Mouse (Mus musculus) spleen, postnatal 4 days (tissue): ENCODE measurements around the gene Taf1b.

Experiments used
- DNase-seq, 2 experiments: peaks; one replicate each; pipeline ENCODE4 v3.0.0; 2022; ENCODE audit warnings: low spot score in 2 of 2

The Taf1b gene

DNA sequence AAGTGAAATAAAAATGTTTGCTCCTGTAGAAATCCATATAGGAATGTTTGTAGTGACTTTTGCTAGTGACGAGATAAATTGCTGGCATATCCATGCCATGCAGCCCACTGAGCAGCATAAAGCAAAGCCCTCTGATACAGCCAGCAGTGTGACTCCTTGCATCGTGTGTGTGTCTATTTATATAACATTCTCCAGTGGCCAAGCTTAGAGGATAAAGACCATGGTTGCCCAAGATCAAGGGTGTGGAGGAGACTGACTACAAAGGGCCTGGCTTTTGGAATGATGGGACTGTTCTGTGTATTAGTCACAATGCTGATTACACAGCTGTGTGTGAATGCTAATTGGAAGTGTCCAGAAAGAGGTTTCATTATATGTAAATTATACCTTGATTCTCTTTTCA is 54.4 kb downstream of the Taf1b start:
- no peak for DNase-seq

GRCm38 (mm10) chr12:24555976-24556375 is 57.8 kb downstream of the Taf1b start:
- DNase-seq = no peak

GRCm38 (mm10) chr12:24563395-24563960 is 65.3 kb downstream of the Taf1b start:
- no peak for DNase-seq

DNA sequence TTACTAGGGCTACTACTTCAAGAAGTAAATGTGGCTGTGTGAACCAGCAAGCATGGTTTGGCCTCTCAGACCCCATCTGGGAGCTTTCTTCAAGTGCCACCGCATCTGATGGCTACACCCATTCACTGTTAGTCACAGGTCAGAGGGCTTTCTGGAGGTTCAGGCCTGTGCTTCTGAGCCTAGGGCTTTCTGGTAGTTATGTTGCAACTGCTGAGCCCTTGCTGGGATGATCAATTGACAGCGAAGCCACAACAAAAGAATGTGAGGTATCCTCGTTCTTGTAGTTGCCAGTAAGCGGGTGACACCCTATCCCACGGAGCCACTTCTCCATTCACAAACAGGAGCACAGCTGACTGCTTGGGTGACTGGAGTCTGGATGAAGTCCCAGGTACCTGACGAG is 67.2 kb downstream of the Taf1b start:
- DNase-seq = no peak

GRCm38 (mm10) chr12:24567606-24568005 is 69.4 kb downstream of the Taf1b start:
- no peak for DNase-seq

DNA sequence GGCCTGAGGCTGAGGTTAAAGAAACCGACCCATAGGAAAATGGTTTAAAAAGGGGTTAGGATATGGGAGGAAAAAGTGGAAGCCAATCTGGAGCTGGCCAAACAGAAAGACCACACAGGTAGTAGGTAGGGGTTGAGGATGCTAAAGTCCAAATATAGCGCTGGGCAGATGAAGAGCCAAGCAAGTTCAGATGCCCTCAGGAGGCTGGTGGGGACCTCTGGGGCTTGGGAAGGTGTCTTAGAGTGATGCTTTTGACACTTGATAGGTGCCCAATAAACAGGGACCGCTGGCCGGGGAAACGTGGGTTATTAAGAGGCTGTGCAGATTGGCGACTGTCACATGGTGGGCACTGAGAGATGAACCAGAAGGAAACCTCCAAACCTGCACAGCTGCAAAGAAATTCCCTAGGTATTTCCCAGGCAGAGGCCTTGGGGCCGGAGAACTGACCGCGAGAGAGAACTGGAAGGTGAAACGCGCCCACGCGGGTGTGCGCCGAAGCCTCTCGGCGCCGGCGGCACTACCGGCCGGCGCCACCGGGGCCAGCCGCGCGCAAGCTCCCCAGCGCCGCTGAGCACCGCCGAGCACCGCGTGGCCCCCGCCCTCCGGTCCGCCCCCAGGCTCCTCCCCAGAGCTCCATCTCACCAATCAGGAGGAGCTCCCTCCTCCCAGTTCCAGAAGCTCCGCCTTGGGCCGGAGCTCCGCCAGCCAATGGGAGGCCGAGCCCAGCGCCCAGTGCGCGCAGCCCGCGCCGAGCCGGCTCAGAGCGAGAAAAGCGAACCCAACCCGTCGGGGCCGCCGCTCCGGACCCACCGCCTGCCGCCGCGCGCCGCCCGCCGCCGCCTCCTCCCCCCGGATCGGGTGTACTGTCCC is 73.6 kb downstream of the Taf1b start, which contains the start of gene Grhl1:
Grhl1 (plus strand) TSS at position 761 of the 870 bp plus-strand sequence.
- peak; percentile 90 to 94 for DNase-seq

DNA sequence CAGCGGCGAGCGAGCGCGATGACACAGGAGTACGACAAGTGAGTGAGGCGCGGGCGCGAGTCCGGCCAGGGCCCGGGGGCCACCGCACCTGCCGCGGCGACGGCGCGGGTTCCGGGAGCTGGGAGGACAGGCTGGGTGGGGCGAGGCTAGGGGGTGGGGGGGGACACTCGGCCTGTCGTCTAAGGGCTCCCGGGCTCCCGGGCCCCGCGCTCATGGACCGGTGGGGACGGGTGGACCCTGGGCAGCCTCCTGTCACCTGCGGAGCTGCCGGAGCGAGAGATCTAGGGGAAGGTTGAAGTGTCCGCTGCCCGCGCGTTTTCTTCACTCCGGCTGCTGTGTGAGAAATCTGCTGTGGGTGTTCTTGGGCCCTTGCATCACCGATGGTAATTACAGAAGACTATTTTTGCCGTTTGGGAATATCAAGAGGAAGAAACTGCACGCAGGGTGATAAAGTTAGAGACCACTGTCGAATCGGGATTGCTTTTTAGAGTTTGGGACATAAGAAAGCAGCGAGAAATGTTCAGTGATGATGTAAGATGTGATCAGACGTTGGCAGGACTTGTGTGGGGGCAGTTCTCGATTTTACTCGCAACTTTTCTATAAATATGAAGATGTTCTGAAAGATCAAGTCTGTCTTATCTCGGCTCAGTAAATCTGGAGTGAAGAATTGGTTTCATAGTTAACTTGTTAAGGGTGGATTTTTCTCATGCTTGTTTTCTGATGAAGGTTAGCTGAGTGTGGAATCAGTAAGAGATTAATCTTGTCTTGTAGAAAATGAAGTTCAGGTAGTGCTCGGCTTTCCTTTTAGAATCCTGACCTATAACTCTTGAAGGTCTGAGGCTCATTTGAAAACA is 74.5 kb downstream of the Taf1b start:
- DNase-seq = no peak

DNA sequence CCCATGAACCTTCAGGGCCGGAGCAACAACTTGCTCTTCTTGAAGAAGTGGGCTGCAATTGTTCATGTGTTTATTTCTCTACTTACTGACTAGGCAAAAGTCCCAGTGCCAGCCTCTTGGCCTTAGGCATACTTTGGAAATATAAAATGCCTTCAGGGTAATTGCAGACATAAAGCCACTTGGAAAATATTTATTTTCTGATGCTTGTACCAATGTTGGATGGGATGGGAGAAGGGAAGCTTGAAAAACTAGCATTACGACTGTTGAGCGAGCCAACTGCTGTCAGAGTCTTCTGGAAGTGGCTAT is 75.1 kb downstream of the Taf1b start:
- no peak for DNase-seq

DNA sequence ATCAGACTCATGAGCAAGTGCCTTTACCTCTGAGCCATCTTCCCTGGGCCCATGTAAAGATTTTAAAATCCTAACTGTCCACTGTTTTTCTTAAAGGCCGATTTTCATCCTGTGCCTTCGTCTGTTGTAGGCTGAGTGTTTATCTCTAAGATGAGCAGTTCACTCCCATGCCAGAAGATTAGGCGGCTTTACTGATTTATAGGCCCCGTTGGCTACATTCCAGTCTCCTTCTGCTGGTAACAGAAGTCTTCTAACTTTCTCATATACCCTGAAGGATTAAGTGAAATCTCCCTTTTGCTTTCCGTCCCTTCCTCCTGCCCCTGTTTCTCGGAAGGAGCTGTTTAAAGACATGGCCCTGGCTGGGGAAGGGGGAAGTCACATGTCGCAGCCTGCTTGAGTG is 76.7 kb downstream of the Taf1b start:
- no peak for DNase-seq

GRCm38 (mm10) chr12:24580452-24580851 is 82.3 kb downstream of the Taf1b start:
- no peak for DNase-seq

GRCm38 (mm10) chr12:24580996-24581683 is 83.0 kb downstream of the Taf1b start:
- no peak for DNase-seq

DNA sequence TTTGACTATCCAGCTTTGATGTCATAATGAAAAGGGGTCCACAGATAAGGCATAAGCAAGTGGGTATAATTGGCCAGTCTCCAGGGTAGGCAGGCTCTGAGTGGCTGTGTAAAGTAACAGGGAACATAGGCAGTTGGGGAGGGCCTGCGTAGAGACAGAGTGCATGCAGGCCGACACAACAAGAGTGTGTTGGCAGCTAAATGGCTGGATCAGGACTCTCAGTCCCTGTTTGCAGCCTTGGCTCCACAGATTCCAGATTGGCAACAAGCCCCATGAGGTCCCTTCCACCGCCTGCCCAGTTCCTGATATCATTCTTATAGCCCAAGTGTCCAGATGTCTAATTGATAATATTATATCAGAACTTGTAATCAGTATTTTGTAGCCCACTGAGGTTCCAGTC is 85.5 kb downstream of the Taf1b start:
- DNase-seq = no peak

- DNase-seq = no peak
Measured at GRCm38 (mm10) chr12:24584835-24585234, 86.7 kb downstream of the Taf1b start.

DNA sequence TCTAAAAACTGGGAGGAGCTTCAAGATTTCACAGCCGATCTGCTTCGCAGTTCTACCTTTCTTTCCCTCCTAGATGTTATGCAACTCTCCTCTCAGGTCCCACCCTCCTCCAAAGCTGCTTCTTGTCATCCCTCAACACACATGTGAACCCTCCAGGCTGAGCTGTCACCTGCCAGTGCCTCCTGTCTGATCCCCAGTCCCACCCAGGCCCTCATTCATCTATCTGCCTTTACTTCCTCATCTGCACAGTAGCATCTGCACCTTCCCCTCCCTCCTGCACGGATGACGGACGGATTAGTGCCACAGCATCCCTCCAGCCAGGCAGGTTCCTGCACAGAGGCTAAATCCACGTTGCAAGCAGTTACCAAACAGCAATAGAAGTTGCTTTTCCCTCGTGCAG is 88.0 kb downstream of the Taf1b start:
- DNase-seq = no peak

- DNase-seq = no peak
Measured at GRCm38 (mm10) chr12:24590371-24590770, 92.2 kb downstream of the Taf1b start.

DNA sequence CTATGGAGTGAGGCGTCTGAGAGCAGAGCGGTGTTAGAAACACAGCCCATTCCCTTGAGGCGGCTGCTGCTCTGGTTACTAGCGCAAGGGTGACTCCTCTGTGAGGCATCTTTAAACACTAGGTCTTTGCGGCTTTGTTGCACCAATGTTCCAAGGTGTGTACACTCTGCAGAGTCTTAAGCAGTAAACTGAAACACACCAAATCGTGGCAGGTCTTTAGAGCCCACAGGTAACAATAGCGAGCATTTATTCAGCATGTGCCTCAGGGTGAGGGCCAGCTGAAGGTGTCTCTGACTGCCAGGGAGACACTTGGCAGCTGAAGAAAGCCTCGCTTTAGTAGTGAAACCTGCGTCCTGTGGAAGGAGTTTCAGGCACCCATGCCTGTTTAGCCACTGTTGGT is 93.9 kb downstream of the Taf1b start:
- DNase-seq = no peak

DNA sequence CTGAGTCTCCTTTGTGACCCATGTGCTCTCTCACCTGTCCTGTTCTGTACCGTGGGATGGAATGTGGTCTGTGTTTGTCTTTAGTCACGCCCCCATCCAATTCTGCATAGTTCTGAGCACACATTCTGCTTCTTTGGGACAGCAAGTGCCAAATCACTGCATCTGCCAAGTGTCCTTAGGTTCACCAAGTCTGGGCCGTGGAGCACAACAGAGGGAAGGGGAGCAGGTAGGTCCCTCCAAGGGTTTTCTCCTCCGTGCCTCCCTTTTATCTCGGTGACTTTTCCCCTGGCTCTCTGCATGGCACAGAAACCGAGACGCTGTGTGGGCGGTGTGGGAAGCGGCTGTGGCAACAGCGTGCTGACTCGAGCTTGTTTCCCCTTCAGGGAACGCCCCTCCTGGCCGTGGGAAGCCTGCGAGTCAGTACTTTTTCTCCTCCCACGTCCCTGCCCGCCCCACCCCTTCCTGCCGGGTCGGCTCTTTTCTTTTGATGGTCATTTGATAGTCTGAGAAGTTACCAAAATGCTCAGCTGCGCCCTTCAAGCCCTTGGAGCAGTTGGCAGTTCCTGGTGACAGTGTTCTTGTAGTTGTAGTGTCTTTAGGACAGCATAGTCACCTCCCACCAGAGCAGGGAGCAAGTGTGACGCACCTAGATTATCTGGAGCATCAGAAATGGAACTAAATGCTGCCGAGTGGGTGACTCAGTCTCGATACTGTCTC is 95.0 kb downstream of the Taf1b start:
- DNase-seq = peak; percentile 48 to 73

DNA sequence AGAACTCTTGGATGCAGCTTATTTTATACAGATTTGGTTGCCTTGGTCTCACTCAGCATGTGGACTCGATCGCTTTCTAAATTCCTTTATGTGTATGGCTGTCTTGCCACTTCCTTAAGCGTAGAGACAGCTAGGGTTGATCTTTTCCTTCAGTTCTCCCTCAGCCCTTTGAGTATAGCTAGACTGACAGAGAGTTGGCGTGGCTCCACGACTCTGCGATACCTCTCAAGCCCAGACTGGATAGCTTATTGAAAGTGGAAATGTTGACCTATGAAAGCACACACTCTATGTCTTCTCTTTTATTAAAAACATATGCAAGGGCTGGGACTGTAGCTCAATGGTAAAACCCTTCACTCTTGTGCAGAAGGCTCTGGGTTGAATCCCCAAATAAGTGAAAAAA is 99.2 kb downstream of the Taf1b start:
- DNase-seq = no peak

DNA sequence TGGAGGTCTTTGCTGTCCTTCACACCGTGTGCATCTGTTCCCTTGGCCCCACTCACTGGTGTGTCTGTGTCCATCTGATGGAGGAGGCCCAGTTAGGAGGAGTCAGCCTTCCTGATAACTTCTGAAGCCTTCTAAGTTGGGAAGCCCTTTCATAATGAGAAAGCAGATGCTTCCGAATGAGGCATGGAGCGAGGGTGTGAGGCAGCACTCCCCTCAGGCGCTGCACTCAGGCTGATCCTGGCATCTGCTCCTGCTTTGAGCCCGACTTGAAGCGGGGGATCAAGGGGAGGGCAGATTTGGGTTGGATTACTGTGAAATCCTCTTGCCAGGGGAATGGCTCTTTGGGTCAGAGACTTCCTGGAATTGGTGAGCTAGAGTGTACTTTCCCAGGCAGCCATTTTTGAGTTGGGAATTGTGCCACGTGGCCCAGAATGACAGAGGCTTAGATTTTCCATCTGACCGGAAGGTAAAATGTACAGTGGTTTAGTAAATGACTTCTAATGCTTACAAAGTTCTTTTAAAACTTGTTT is 101.3 kb downstream of the Taf1b start:
- DNase-seq = no peak

DNA sequence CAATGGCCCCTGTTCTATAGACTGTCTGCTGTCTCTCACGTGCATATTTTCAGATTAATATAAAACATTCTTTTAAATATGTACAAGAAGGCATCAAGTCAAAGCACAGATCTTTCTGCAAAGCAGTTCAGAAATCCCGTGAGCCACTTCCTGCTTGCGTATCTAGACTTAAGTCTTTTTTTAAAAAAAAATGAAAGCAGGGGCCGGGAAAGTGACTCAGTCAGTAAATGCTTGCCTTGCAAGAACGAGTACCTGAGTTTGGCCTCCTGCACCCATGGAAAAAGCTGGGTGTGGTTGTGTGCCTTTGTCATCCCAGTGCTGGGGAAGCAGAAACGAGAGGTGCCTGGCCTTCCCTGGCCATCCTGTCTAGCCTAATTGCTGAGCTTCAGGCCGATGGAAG is 101.9 kb downstream of the Taf1b start:
- DNase-seq = no peak

- DNase-seq = peak; percentile 65 to 81
Measured at GRCm38 (mm10) chr12:24600806-24601205, 102.6 kb downstream of the Taf1b start.
